Mouse (Mus musculus): ENCODE measurements around the gene Gm20683. TPM values are rescaled to one million over a fixed set of nuclear protein-coding genes. Genes with fewer than 3 reads are reported as not detected.

Gm20683 gene
- 10.5 and 16.1 TPM in 2 replicates for polyA plus RNA-seq (2012; ENCODE audit: low replicate concordance)

GRCm38 (mm10) chr17:25841117-25841880 lies at the start of gene Gm20683:
Gene Gm20683 (minus strand): TSS chr17:25841763.

GRCm38 (mm10) chr17:25880196-25880910 lies 38.8 kb upstream of the Gm20683 start, which contains the start of gene Wfikkn1:
Gene Wfikkn1 (minus strand): TSS chr17:25880858.

GRCm38 (mm10) chr17:25874721-25875170 lies 33.2 kb upstream of the Gm20683 start, which contains the start of gene Mettl26:
Gene Mettl26 (plus strand): TSS chr17:25875074.

GRCm38 (mm10) chr17:25868601-25869191 lies 27.1 kb upstream of the Gm20683 start, which contains the start of gene Mcrip2:
Gene Mcrip2 (minus strand): TSS chr17:25868764.

GRCm38 (mm10) chr17:25860832-25861703 lies 19.5 kb upstream of the Gm20683 start, which contains the start of gene Wdr90:
Gene Wdr90 (minus strand): TSS chr17:25861501.

GRCm38 (mm10) chr17:25844396-25844901 lies 2.9 kb upstream of the Gm20683 start, which contains the start of gene Rhot2:
Gene Rhot2 (minus strand): TSS chr17:25844851.

GRCm38 (mm10) chr17:25837076-25837410 lies 4.5 kb downstream of the Gm20683 start, which contains the start of gene Rhbdl1:
Gene Rhbdl1 (minus strand): TSS chr17:25837295.

GRCm38 (mm10) chr17:25833291-25833663 lies 8.3 kb downstream of the Gm20683 start, which contains the start of gene Stub1:
Gene Stub1 (minus strand): TSS chr17:25833404.

GRCm38 (mm10) chr17:25828712-25829557 lies 12.6 kb downstream of the Gm20683 start, which contains the start of gene Jmjd8:
Gene Jmjd8 (plus strand): TSS chr17:25828867.

GRCm38 (mm10) chr17:25823452-25823851 lies 18.1 kb downstream of the Gm20683 start, which contains the start of gene Wdr24:
Gene Wdr24 (plus strand): TSS chr17:25823627.

GRCm38 (mm10) chr17:25808789-25809605 lies 32.6 kb downstream of the Gm20683 start, which contains the start of gene Fbxl16:
Gene Fbxl16 (plus strand): TSS chr17:25809085.

GRCm38 (mm10) chr17:25796951-25797369 lies 44.6 kb downstream of the Gm20683 start, which contains the start of gene Metrn:
Gene Metrn (minus strand): TSS chr17:25797136.

GRCm38 (mm10) chr17:25795609-25796092 lies 45.9 kb downstream of the Gm20683 start, which contains the start of gene AC134908.4:
Gene AC134908.4 (minus strand): TSS chr17:25795659.

GRCm38 (mm10) chr17:25792615-25793014 lies 48.9 kb downstream of the Gm20683 start, which contains the start of gene Fam173a:
Gene Fam173a (minus strand): TSS chr17:25792901.

GRCm38 (mm10) chr17:25786280-25786679 lies 55.3 kb downstream of the Gm20683 start, which contains the start of gene Ccdc78:
Gene Ccdc78 (plus strand): TSS chr17:25786580.

GRCm38 (mm10) chr17:25785281-25785745 lies 56.2 kb downstream of the Gm20683 start, which contains the start of gene Haghl:
Gene Haghl (minus strand): TSS chr17:25785673.

Measured in hematopoietic multipotent progenitor cell, adult 10-12 weeks (in vitro differentiated cells).